Mouse (Mus musculus): ENCODE measurements around the gene Slc27a2. TPM values are rescaled to one million over a fixed set of nuclear protein-coding genes. Genes with fewer than 3 reads are reported as not detected.
"Not testable (repeated sequence)": the region's sequence is repeated elsewhere in the genome, so short reads cannot be mapped to it uniquely, and the experiment has no call there.

Slc27a2 gene
- polyA plus RNA-seq (2015; fragmentation: Nextera tagmentation; extraction: Ambion mirVana): 1.3 and 1.5 TPM in 2 replicates

DNA sequence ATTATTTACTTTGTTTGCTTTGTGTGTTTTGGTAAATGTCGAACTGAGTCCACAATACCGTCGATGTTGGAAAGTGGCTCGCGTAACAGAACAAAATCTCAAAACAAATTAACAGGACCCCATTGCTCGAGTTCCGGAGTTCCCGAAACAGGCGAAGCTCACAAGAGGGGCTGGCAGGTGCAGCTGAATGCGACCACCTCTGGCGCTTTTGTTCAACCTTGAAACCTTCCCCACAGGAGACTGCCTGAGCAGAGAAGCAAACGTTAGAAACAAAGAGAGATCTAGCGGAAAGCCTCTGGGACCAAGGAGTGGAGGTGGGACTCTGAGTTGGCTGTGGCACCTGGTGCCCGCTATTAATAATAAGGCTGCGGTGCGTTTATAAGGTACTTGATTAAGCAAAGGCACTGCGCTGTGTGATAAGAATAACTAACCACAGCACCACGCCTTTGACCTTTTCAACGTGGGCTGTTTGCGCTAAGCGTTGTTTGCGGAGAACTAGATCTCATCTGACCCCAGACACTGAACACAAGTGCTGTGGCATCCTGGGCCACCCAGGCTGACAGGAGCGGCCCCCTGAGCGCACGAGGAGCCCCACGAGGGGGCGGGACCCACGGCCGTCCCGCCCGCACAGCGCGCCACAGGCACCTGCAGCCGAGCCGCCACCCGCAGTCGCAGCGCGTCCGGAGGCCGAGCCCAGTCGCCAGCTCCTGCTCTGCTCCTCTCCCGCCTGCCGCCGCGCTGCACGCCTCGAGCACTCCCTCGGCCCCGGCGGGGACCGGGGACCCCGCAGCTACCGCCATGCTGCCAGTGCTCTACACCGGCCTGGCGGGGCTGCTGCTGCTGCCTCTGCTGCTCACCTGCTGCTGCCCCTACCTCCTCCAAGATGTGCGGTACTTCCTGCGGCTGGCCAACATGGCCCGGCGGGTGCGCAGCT lies at the start of gene Slc27a2:
TSS of gene Slc27a2 (plus strand) at position 51 of the 934 bp plus-strand sequence.
- peak; percentile 76; the same call in 1 of the 2 replicates for ATAC-seq (ENCODE audit: borderline replicate concordance, extremely low read depth, low FRiP score, low TSS enrichment)
- H3K27me3 ChIP-seq: peaks cover 42% of the 10 kb centered on the region

DNA sequence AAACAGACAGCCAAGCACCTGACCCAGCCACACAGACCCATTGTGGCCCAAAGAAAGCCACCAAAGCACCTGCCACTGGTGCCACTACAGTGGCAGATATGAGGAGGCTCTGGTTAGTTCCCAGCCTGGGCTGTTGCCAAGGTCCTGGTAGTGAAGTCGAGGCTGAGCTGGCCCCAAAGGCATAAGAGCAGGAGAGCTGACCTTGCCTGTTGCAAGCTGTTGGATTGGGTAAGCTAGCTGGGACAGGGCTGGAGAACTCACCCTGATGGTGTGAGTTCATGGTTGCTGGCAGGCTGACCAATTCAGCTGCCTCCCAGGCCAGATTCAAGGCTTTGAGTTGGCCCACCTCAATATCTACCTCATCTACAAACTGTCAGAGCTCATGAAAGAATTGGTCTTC lies 47.1 kb upstream of the Slc27a2 start:
- no peaks in the 10 kb centered on the region for H3K4me1 ChIP-seq
- H3K27ac ChIP-seq: no peak overlapping the region
- no peak overlapping the region for H3K9ac ChIP-seq
- no peak overlapping the region for H3K4me3 ChIP-seq
- no peak for ATAC-seq (ENCODE audit: borderline replicate concordance, extremely low read depth, low FRiP score, low TSS enrichment)
- no peaks in the 10 kb centered on the region for H3K36me3 ChIP-seq
- no peaks in the 10 kb centered on the region for H3K9me3 ChIP-seq
- no peaks in the 10 kb centered on the region for H3K27me3 ChIP-seq
- H3K4me2 ChIP-seq: no peak overlapping the region
- whole genome bisulfite sequencing: 61% methylated on average over 1 of the region's 1 CpGs

More for the DNA sequence above, at the start of gene Slc27a2:
- Histone ChIP-seq H3K27ac (no peak within 1 kb of the TSS), H3K4me1 (peaks cover 16% of the 10 kb centered on the region), H3K4me2 (peak within 1 kb of the TSS; percentile 92), H3K9ac (peak within 1 kb of the TSS; percentile 27), H3K4me3 (peak within 1 kb of the TSS; percentile 46), H3K9me3 (no peaks in the 10 kb centered on the region), H3K36me3 (no peaks in the 10 kb centered on the region)
- 2% methylated on average over 58 of the region's 61 CpGs for WGBS

DNA sequence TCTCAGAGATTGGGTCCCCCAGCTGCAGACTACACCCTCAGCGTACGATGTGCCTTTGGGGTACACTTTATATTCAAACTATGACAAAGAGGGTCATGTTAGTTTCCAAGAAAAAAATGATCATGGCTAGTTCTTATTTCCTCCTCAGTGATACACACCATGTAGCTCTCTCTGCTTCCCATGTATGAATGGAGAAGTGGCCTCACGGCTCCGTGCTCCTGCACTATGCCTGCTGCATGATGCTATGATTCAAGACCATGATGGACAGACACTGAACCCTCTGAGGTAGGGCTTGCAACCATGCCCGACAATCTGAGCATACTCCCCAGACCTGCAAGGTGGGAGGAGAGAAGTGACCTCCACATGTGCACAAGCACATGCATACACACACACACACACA lies 44.7 kb upstream of the Slc27a2 start:
- WGBS: 82% methylated on average over 5 of the region's 5 CpGs
- H3K27ac ChIP-seq: no peak overlapping the region
- no peaks in the 10 kb centered on the region for H3K27me3 ChIP-seq
- H3K9me3 ChIP-seq: no peaks in the 10 kb centered on the region
- no peaks in the 10 kb centered on the region for H3K4me1 ChIP-seq
- ATAC-seq (ENCODE audit: borderline replicate concordance, extremely low read depth, low FRiP score, low TSS enrichment): no peak
- H3K4me2 ChIP-seq: no peak overlapping the region
- no peak overlapping the region for H3K9ac ChIP-seq
- no peak overlapping the region for H3K4me3 ChIP-seq
- no peaks in the 10 kb centered on the region for H3K36me3 ChIP-seq

DNA sequence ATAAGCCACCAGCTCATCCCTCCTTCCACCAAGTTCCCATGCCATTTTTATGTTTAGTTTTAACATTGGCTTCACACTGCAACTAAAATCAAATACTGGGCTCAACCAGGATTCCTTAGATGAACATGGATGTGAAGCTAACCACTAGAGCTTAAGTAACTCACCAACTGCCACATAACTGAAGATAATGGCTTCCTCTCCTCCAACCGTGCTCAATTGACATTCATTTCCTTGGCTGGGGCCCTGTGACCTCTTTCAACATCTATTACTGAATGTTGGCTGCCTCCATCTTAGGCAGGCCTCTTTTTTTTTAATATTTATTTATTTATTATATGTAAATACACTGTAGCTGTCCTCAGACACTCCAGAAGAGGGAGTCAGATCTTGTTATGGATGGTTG lies 44.0 kb upstream of the Slc27a2 start:
- H3K27me3 ChIP-seq: no peaks in the 10 kb centered on the region
- no peaks in the 10 kb centered on the region for H3K9me3 ChIP-seq
- no peak for ATAC-seq (ENCODE audit: borderline replicate concordance, extremely low read depth, low FRiP score, low TSS enrichment)
- no peaks in the 10 kb centered on the region for H3K36me3 ChIP-seq
- 27% methylated on average over 1 of the region's 1 CpGs for WGBS
- H3K4me2 ChIP-seq: no peak overlapping the region
- no peak overlapping the region for H3K4me3 ChIP-seq
- H3K4me1 ChIP-seq: no peaks in the 10 kb centered on the region
- no peak overlapping the region for H3K9ac ChIP-seq
- no peak overlapping the region for H3K27ac ChIP-seq

DNA sequence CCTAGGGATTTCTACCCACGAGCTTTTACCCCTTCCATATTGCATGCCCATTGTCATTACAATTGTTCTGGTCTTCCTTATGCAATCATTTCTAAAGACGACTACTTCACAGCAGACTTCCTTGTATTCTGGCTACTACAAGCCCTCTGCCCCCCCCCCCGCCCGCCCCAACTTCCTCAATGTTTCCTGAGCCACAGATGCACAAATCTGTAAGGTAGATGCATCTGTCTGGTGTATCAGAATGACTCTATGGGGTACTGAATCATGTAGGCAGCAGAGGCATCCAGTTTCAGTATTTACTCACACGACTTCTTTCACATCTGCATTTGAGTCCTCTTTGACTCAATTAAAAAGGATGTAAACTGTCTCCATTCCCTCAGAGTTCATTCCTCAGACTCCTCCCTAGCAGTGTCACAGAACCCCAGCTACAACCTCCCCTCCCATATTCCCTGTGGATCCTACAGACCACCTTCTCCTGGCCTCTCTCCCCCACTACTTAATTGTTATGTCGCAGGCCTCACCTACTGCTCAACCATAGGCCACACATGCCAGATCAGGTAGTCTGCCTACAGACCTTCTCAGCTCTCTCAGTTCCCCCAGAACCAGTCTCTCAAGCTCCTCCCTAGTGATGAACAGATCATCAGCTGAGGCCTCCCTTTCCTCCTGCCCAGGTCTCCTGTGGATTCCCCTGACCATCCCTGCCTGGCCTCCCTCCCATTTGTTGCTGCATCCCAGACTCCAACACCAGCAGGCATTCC lies 37.0 kb upstream of the Slc27a2 start:
- Histone ChIP-seq H3K9me3 (no peaks in the 10 kb centered on the region), H3K27ac (no peak overlapping the region), H3K36me3 (no peaks in the 10 kb centered on the region), H3K27me3 (no peaks in the 10 kb centered on the region), H3K9ac (no peak overlapping the region), H3K4me2 (no peak overlapping the region), H3K4me3 (no peak overlapping the region), H3K4me1 (no peaks in the 10 kb centered on the region)
- 70% methylated on average over 6 of the region's 6 CpGs for WGBS
- ATAC-seq (ENCODE audit: borderline replicate concordance, extremely low read depth, low FRiP score, low TSS enrichment): no peak

DNA sequence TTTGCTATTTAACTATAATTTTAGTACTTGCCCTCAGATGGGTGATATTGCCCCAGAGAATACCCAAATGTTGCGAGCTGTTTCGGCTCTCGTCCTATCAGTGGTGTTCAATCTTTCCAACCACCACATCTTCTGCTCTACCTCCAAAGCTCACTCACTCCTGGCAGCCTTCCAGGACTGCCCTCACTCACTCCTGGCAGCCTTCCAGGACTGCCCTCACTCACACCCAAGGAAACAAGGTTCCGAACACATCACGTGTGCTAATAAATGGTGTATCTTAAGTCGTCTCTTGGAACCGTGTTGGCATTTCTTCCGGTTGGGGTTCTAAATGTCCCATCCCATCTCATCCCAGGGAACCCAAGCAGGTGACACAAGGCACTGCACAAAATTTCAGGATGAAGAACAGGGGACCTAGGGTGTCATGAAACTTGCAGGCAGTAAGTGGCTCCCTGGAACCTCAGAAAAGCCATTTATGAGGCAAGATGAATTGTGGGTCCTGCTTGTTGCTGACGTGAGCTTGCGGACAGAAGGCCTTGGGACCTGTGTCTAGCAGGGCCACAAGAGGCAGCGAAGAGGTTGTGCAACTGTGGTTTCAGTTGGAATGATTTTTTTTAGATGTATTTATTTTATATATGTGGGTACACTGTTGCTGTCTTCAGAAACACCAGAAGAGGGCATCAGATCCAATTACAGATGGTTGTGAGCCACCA lies 32.2 kb upstream of the Slc27a2 start:
- H3K4me2 ChIP-seq: no peak overlapping the region
- WGBS: 51% methylated on average over 11 of the region's 11 CpGs
- H3K4me1 ChIP-seq: no peaks in the 10 kb centered on the region
- no peak overlapping the region for H3K27ac ChIP-seq
- H3K27me3 ChIP-seq: no peaks in the 10 kb centered on the region
- ATAC-seq (ENCODE audit: borderline replicate concordance, extremely low read depth, low FRiP score, low TSS enrichment): no peak
- no peaks in the 10 kb centered on the region for H3K9me3 ChIP-seq
- H3K9ac ChIP-seq: no peak overlapping the region
- H3K36me3 ChIP-seq: no peaks in the 10 kb centered on the region
- no peak overlapping the region for H3K4me3 ChIP-seq

DNA sequence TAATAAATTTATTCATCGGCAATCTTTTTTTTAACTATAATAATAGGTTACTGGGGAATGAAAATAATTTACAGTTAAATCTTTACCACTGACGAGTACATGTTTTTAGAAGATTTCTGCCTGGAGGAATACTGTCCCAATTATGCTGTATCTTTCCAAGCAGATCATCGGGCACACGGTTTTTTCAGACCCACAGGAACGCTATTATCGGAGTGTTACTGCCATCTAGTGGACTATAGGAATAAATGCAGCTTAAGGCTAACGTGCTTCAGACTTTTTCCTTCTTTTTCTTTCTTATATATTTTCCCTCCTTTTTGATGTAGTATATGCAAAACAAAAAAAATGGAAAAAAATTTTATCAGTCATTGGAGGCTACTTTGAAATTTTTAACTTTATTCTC lies 31.4 kb upstream of the Slc27a2 start:
- Histone ChIP-seq H3K36me3 (no peaks in the 10 kb centered on the region), H3K4me2 (no peak overlapping the region), H3K9ac (no peak overlapping the region), H3K27me3 (no peaks in the 10 kb centered on the region), H3K27ac (no peak overlapping the region), H3K4me1 (no peaks in the 10 kb centered on the region), H3K4me3 (no peak overlapping the region), H3K9me3 (no peaks in the 10 kb centered on the region)
- no peak for ATAC-seq (ENCODE audit: borderline replicate concordance, extremely low read depth, low FRiP score, low TSS enrichment)
- 14% methylated on average over 7 of the region's 7 CpGs for WGBS

DNA sequence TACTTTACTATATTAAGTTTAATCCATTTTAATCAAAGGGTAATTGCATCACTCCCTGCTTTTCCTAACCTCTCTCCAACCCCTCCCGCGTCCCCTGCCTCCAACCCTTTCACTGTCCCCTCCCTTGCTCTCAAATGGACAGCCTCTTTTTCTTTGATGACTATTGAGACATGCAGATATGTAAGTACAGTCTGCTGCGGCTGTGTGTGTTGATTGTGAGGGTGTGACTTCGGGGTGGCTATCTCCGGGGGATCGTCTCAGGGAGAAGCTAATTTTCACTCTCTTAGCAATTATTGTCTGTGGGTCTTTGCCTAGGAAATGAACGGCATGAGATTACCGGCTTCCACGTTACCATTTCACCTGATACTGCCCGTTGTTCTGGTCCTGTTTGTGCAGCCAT lies 30.7 kb upstream of the Slc27a2 start:
- no peak overlapping the region for H3K27ac ChIP-seq
- H3K9me3 ChIP-seq: no peaks in the 10 kb centered on the region
- H3K36me3 ChIP-seq: no peaks in the 10 kb centered on the region
- H3K4me1 ChIP-seq: no peaks in the 10 kb centered on the region
- H3K4me3 ChIP-seq: no peak overlapping the region
- H3K4me2 ChIP-seq: no peak overlapping the region
- ATAC-seq (ENCODE audit: borderline replicate concordance, extremely low read depth, low FRiP score, low TSS enrichment): no peak
- H3K27me3 ChIP-seq: no peaks in the 10 kb centered on the region
- no peak overlapping the region for H3K9ac ChIP-seq
- WGBS: 69% methylated on average over 10 of the region's 10 CpGs

DNA sequence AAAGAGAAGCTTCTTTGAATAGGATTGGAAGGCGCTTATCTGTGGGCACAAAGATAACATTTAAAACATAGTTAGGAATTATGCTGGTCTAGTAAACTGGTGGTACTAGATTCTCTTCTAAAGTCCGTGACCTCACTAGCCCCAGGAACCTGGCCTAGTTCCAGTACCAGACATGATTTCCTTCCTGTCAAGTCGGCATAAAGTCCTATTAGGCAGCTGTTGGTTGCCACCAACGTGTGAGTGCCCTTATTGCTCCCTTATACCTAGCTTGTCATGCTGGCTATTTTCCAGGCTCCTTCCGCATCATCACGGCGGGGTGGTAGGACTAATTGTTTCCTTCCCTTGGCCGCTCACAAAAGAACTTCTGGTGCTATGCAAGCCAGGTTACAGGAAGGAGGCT lies 30.2 kb upstream of the Slc27a2 start:
- no peaks in the 10 kb centered on the region for H3K27me3 ChIP-seq
- no peaks in the 10 kb centered on the region for H3K4me1 ChIP-seq
- no peak overlapping the region for H3K4me2 ChIP-seq
- no peak overlapping the region for H3K4me3 ChIP-seq
- no peak for ATAC-seq (ENCODE audit: borderline replicate concordance, extremely low read depth, low FRiP score, low TSS enrichment)
- H3K9me3 ChIP-seq: no peaks in the 10 kb centered on the region
- 61% methylated on average over 8 of the region's 8 CpGs for WGBS
- H3K27ac ChIP-seq: no peak overlapping the region
- no peak overlapping the region for H3K9ac ChIP-seq
- H3K36me3 ChIP-seq: no peaks in the 10 kb centered on the region

DNA sequence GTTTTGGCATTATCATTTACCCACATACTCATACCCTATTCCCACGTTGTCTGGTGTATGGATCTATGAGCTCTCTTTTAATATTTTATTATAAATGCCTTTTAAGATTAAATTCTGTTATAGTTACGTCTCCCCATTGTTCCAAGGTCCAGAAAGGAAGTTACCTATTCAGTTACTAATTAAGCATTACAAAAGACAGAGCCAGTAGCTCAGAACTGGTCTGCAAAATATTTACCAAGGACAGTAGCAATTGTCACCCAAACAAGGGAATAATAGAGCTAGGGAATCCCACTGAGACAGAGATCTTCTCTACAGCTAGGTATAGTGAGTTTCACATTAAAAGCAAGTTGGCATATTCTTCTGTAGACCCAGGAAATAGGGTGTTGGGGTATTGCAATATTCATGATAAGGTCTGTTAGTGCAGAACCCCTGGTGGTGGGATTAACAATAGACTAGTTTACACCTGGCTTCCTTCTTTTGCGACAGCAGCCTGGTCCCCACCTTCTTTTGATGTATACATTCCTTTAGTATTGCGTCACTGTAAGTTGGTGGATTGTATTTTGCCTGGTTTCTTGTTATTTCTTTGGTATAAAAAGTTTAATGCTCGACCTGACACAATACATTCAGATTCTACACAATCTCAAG lies 29.0 kb upstream of the Slc27a2 start:
- H3K9ac ChIP-seq; H3K4me2 ChIP-seq; H3K4me1 ChIP-seq; H3K36me3 ChIP-seq; ATAC-seq (ENCODE audit: borderline replicate concordance, extremely low read depth, low FRiP score, low TSS enrichment); H3K27me3 ChIP-seq; H3K27ac ChIP-seq; H3K4me3 ChIP-seq; H3K9me3 ChIP-seq: not testable (repeated sequence)
- WGBS: 53% methylated on average over 5 of the region's 5 CpGs

DNA sequence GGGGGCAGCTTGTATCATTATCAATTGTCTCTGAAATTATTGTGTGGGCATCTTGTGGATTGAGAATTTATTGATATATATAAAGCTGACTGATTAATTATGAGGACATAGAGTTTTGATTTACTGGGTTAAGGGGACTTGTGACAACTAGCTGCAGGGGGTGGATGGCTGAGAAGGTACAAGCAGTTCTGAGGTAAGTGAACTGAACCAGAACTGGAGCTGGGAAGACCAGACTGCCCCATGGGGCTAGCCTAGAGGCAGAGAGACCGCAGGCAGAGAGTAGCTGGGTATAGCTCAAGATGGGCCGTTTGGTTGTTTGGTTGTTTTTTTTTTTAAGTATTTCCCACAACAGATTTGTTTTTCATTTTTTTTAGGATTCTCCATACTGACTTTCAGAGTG lies 27.9 kb upstream of the Slc27a2 start:
- no peak overlapping the region for H3K9ac ChIP-seq
- H3K4me1 ChIP-seq: no peaks in the 10 kb centered on the region
- ATAC-seq (ENCODE audit: borderline replicate concordance, extremely low read depth, low FRiP score, low TSS enrichment): no peak
- H3K27ac ChIP-seq: no peak overlapping the region
- H3K9me3 ChIP-seq: no peaks in the 10 kb centered on the region
- no peak overlapping the region for H3K4me3 ChIP-seq
- no peaks in the 10 kb centered on the region for H3K36me3 ChIP-seq
- no peak overlapping the region for H3K4me2 ChIP-seq
- 81% methylated on average over 2 of the region's 2 CpGs for WGBS
- no peaks in the 10 kb centered on the region for H3K27me3 ChIP-seq
